Mouse (Mus musculus): Measurements from ENCODE around the gene Nxph3.
A peak's percentile ranks its signal among the peaks of the same experiment; 100 is the strongest.
"Not testable (repeated sequence)": the region's sequence is repeated elsewhere in the genome, so short reads cannot be mapped to it uniquely, and the experiment has no call there.

Nxph3 gene

GRCm38 (mm10) chr11:95519299-95519698, 4.9 kb upstream of the Nxph3 start:
- no peak for DNase-seq (ENCODE audit: low spot score in 2 of 2)

- no peak for DNase-seq (ENCODE audit: low spot score in 2 of 2)
Observed at GRCm38 (mm10) chr11:95517162-95517561, 2.8 kb upstream of the Nxph3 start.

- DNase-seq (ENCODE audit: low spot score in 2 of 2): no peak
Observed at GRCm38 (mm10) chr11:95516491-95516911, 2.1 kb upstream of the Nxph3 start.

- DNase-seq (ENCODE audit: low spot score in 2 of 2): no peak
Observed at GRCm38 (mm10) chr11:95515376-95516323, 1.3 kb upstream of the Nxph3 start.

- DNase-seq (ENCODE audit: low spot score in 2 of 2): no peak
Observed at GRCm38 (mm10) chr11:95513461-95514297, 691 bp downstream of the Nxph3 start.

- DNase-seq (ENCODE audit: low spot score in 2 of 2): no peak
Observed at GRCm38 (mm10) chr11:95512383-95512782, 2.0 kb downstream of the Nxph3 start.

GRCm38 (mm10) chr11:95511919-95512318, 2.5 kb downstream of the Nxph3 start:
- no peak for DNase-seq (ENCODE audit: low spot score in 2 of 2)

GRCm38 (mm10) chr11:95510631-95511030, 3.7 kb downstream of the Nxph3 start:
- no peak for DNase-seq (ENCODE audit: low spot score in 2 of 2)

GRCm38 (mm10) chr11:95509126-95509717, 5.1 kb downstream of the Nxph3 start:
- DNase-seq (ENCODE audit: low spot score in 2 of 2): no peak

- DNase-seq (ENCODE audit: low spot score in 2 of 2): no peak
Observed at GRCm38 (mm10) chr11:95508211-95508926, 6.0 kb downstream of the Nxph3 start.

GRCm38 (mm10) chr11:95507785-95508184, 6.6 kb downstream of the Nxph3 start:
- no peak for DNase-seq (ENCODE audit: low spot score in 2 of 2)

- DNase-seq (ENCODE audit: low spot score in 2 of 2): peak in 1 of 2 experiments; percentile 24
Observed at GRCm38 (mm10) chr11:95507041-95507716, 7.2 kb downstream of the Nxph3 start.

GRCm38 (mm10) chr11:95504271-95504731, 10.1 kb downstream of the Nxph3 start:
- no peak for DNase-seq (ENCODE audit: low spot score in 2 of 2)

- no peak for DNase-seq (ENCODE audit: low spot score in 2 of 2)
Observed at GRCm38 (mm10) chr11:95503581-95504180, 10.7 kb downstream of the Nxph3 start.

- not testable (repeated sequence) for DNase-seq (ENCODE audit: low spot score in 2 of 2)
Observed at GRCm38 (mm10) chr11:95501826-95502225, 12.5 kb downstream of the Nxph3 start.

- no peak for DNase-seq (ENCODE audit: low spot score in 2 of 2)
Observed at GRCm38 (mm10) chr11:95500836-95501235, 13.5 kb downstream of the Nxph3 start.

- DNase-seq (ENCODE audit: low spot score in 2 of 2): no peak
Observed at GRCm38 (mm10) chr11:95500412-95500811, 14.0 kb downstream of the Nxph3 start.

- DNase-seq (ENCODE audit: low spot score in 2 of 2): no peak
Observed at GRCm38 (mm10) chr11:95497921-95498320, 16.4 kb downstream of the Nxph3 start.

GRCm38 (mm10) chr11:95495883-95496282, 18.5 kb downstream of the Nxph3 start:
- no peak for DNase-seq (ENCODE audit: low spot score in 2 of 2)

- DNase-seq (ENCODE audit: low spot score in 2 of 2): no peak
Observed at GRCm38 (mm10) chr11:95494374-95494773, 20.0 kb downstream of the Nxph3 start.
